Mouse (Mus musculus): ENCODE data around the gene Zfp30. TPM values are rescaled to one million over a fixed set of nuclear protein-coding genes. Genes with fewer than 3 reads are reported as not detected.

The Zfp30 gene
- 0.64 and 0.76 TPM in 2 replicates for polyA plus RNA-seq (2012; rRNA removed)

DNA sequence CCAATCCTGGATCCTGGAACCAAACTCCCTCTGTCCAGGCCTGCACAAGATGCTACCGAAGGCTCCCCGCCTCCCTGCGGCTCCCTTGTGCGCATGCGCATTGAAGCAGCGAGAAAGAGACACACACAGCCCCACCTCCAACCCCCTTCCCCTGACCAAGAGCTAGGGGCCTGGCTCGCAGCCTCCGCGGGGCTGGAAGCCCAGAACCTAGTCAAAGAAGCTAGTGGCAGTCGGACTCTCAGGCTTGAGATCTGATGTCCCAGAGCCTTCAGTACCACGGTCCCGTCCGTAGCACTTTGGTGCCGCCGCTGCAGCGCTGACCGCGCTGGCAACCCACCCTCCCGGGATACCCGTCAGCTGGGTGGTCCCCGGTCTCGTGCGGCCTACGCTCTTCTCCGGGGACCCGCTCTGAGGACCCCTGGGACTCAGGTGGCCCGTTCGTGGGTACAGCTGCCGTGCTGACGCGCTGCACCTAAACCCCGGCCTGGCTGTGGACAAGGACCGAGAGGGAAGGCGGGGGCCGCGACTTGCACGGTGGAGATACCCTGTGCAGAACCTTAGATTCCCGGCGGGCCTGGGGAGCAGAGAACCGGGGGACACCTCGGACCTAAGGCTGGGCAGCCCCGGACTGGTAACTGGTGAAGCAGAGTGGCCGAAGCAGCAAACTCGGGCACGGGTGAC lies at the start of gene Zfp30:
Gene Zfp30, plus strand, starts transcription at position 128 of the 681 bp plus-strand sequence.

DNA sequence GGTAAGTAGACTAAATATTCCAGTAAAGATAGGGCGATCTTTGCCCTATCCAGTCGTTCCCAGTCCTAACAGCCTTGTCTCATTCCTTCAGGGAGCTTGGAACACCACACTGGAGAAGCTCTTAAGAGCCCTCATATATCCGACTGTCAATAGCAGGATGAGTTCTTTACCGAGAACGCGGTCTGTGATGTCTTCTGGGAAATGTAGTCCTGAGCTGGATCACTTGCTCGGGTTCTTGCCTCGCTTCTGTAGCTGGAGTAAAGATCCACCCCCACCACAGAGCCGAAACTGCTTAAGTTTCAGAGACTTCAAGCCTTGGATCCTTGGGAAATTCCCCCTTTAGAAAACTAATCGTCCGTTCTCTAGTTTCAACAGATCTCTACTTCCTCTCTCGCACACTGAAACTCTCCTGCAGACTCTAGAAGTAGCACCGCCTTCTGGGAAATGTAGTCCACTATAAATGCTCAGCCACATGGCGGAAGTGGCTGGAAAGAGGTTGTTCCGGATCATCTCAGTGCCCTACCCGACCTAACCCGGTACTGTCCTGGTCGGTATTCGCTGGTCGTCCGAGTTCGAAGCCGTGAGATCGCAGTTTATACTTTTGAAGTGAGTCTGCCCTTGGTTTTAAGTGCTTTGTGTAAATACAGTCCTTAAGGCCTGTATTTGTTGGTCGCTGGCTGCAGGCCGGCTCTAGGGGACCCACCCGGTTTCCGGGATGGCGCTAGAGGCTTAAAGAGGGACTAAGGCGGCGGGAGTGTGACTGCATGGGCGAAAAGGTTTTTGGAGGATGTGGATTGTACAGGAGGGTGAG lies 15.5 kb upstream of the Zfp30 start, which contains the start of gene Zfp84:
Gene Zfp84, plus strand, starts transcription at position 463 of the 811 bp plus-strand sequence.

DNA sequence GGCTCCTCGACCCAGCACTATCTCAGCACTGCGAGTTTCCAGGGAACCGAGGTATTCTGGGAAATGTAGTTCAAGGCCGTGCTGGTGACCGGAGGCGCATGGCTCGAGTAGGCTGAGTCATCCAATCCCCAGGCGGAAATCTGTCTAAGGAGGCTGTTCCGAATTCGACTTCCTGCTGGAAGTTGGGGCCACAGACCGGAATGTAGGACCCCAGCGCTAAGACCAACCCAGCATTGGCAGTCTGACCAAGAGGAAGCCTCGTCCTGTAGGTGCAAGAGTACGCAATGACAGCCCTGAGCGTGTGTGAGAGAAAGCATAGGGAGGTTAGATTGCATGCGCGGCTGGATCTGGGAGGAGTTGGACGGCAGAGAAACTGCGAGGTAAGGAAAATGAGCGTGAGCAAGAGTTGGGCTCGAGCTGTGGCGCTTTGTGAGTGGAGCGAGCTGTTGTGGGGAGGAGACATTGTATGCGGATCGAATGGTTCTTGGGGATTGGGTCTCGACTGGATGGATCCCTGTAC lies 32.2 kb downstream of the Zfp30 start, which contains the start of gene Zfp790:
Gene Zfp790, plus strand, starts transcription at position 205 of the 520 bp plus-strand sequence.

Other genes with a start within 250 kb of the Zfp30 start
- gene Catsperg2, start 57.0 kb upstream of the Zfp30 start, polyA plus RNA-seq (2012; rRNA removed): 0.03 and 0.08 TPM in 2 replicates
- 0.40 and 0.41 TPM in 2 replicates for gene Zfp84, start 15.4 kb upstream of the Zfp30 start, polyA plus RNA-seq (2012; rRNA removed)
- 0.22 and 0.32 TPM in 2 replicates for gene Zfp790, start 32.1 kb downstream of the Zfp30 start, polyA plus RNA-seq (2012; rRNA removed)
- gene Zfp940, start 69.7 kb downstream of the Zfp30 start, polyA plus RNA-seq (2012; rRNA removed): 0.03 TPM in 1 of 2 replicates, not detected in the other
- gene Zfp420, start 76.0 kb downstream of the Zfp30 start, polyA plus RNA-seq (2012; rRNA removed): 0.08 and 0.13 TPM in 2 replicates
- 0.23 and 0.56 TPM in 2 replicates for gene Zfp27, start 122.6 kb downstream of the Zfp30 start, polyA plus RNA-seq (2012; rRNA removed)
- gene Zfp383, start 124.2 kb downstream of the Zfp30 start, polyA plus RNA-seq (2012; rRNA removed): 0.15 and 0.19 TPM in 2 replicates
- gene Zfp74, start 170.1 kb downstream of the Zfp30 start, polyA plus RNA-seq (2012; rRNA removed): 4.7 and 6.0 TPM in 2 replicates
- gene Zfp568, start 200.0 kb downstream of the Zfp30 start, polyA plus RNA-seq (2012; rRNA removed): 1.1 and 2.2 TPM in 2 replicates

Data from stomach, adult 2 months (tissue).